Comparison of ENCODE assay signal across 11 mouse cellular contexts in the genomic region with DNA sequence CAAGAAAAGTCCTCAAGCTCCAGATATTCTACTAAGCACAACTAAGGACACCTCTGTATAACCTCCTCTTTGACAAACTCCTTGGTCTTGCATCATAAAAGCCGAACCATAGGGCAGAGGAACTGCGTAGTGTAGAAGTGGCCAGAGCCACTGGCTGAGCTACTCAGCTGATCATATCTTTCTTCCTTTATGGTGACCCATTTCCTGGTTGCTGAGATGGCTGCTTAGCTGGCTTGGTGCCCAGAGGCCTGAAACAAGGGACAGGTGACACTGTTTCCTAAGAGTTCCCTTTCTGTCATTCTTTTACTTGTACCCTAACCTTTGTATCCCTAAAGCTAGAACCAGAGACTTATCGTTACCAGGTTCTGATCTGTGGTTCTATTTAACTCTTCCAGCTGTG. TPM values are rescaled to one million over a fixed set of nuclear protein-coding genes. Genes with fewer than 3 reads are reported as not detected.
A peak's percentile ranks its signal among the peaks of the same experiment; 100 is the strongest.
DNase-seq lines count a peak whose midpoint lies in the region; ATAC-seq lines count a peak whose summit lies in the region.
"Had no signal": no experiment of that assay in that cellular context is flagged by ENCODE, and none has a peak within 500 bp of the region (broad histone marks: within the 10 kb centered on the region; RNA-seq: fewer than 3 reads in every experiment).

No protein-coding gene starts in this region.

- intact Hi-C loops in heart, postnatal 25 days (cut with DNase I) = loop anchor here (5.0 kb wide), 1 partner anchor 144 kb away; no protein-coding TSS in a partner anchor
- intact Hi-C loops in left cerebral cortex, postnatal 4 days (cut with DNase I) = loop anchor here (10.0 kb wide), 1 partner anchor 1827 kb away; the partner anchor contains the start of gene Grm5

- no peak for ATAC-seq in kidney, embryonic 15.5 days (replicated peaks; ENCODE audit: low FRiP score)
- ATAC-seq in midbrain, embryonic 11.5 days (ENCODE audit: low FRiP score) = no peak

- H3K9me3 ChIP-seq in kidney, embryonic 15.5 days (replicated peaks) = no peaks in the 10 kb centered on the region
- H3K9me3 ChIP-seq in midbrain, embryonic 11.5 days (ENCODE audit: control insufficient read depth, low read length) = no peaks in the 10 kb centered on the region
- H3K9me3 ChIP-seq: limb, embryonic 15.5 days had no signal

- no peak overlapping the region for H3K9ac ChIP-seq in kidney, embryonic 15.5 days
- no peak overlapping the region for H3K9ac ChIP-seq in midbrain, embryonic 11.5 days (ENCODE audit: low read length)
- H3K9ac ChIP-seq: limb, embryonic 15.5 days had no signal

- H3K27ac ChIP-seq in brown adipose tissue, adult 24 weeks (replicated peaks; ENCODE audit: low read depth, low read length) = peak overlapping the region; percentile 74
- peak overlapping the region; percentile 87 for H3K27ac ChIP-seq in kidney, embryonic 15.5 days
- H3K27ac ChIP-seq in midbrain, embryonic 11.5 days (ENCODE audit: low read depth, low read length) = no peak overlapping the region
- H3K27ac ChIP-seq: limb, embryonic 15.5 days had no signal

- peak overlapping the region; percentile 88; the same call in 1 of the 2 replicates for H3K4me2 ChIP-seq in kidney, embryonic 15.5 days
- H3K4me2 ChIP-seq in midbrain, embryonic 11.5 days = no peak overlapping the region
- H3K4me2 ChIP-seq: limb, embryonic 15.5 days had no signal

- 70% methylated on average over 3 of the region's 3 CpGs for WGBS in kidney, embryonic 15.5 days
- WGBS in midbrain, embryonic 11.5 days = 88% methylated on average over 3 of the region's 3 CpGs

- peaks cover 37% of the 10 kb centered on the region for H3K4me1 ChIP-seq in brown adipose tissue, adult 24 weeks (ENCODE audit: control insufficient read depth, insufficient read depth, insufficient read length, low read length)
- H3K4me1 ChIP-seq in kidney, embryonic 15.5 days = peaks cover 95% of the 10 kb centered on the region
- no peaks in the 10 kb centered on the region for H3K4me1 ChIP-seq in midbrain, embryonic 11.5 days (ENCODE audit: control insufficient read depth, insufficient read depth, low read length)

- peaks cover 59% of the 10 kb centered on the region for H3K36me3 ChIP-seq in kidney, embryonic 15.5 days
- no peaks in the 10 kb centered on the region for H3K36me3 ChIP-seq in midbrain, embryonic 11.5 days (ENCODE audit: control insufficient read depth, insufficient read depth, low read length)

- DNase-seq in heart, adult 11 months = peak; percentile 93
- DNase-seq in heart, postnatal 25 days (ENCODE audit: low spot score) = no peak
- DNase-seq in lung, postnatal 14 days = peak; percentile 48
- no peak for DNase-seq in midbrain, embryonic 11.5 days (ENCODE audit: low spot score, missing footprints)
- DNase-seq in left cerebral cortex, adult 18-20 months (ENCODE audit: low spot score in 2 of 2) = no peak
- DNase-seq in left cerebral cortex, postnatal 4 days = no peak
- DNase-seq: gastrocnemius, postnatal 14 days; thymus, adult 18-20 months had no signal

- no peaks in the 10 kb centered on the region for H3K27me3 ChIP-seq in kidney, embryonic 15.5 days
- H3K27me3 ChIP-seq in midbrain, embryonic 11.5 days (ENCODE audit: control insufficient read depth, insufficient read depth, low read length) = no peaks in the 10 kb centered on the region
- H3K27me3 ChIP-seq: limb, embryonic 15.5 days had no signal

- peak overlapping the region; percentile 20; the same call in 1 of the 2 replicates for H3K4me3 ChIP-seq in brown adipose tissue, adult 24 weeks (ENCODE audit: insufficient read depth, low read depth, low read length)
- H3K4me3 ChIP-seq in kidney, embryonic 15.5 days (replicated peaks) = no peak overlapping the region
- no peak overlapping the region for H3K4me3 ChIP-seq in midbrain, embryonic 11.5 days (ENCODE audit: low read depth, low read length)
- H3K4me3 ChIP-seq: limb, embryonic 15.5 days had no signal

RNA-seq across cellular contexts. Expression of gene Fzd4, which starts 7.2 kb away (rescaled TPM):
- 10 to 100 TPM; 29.0 to 35.7 TPM for total RNA-seq in heart, postnatal 25 days (2021)
- 57.1 and 88.8 TPM in 2 replicates for polyA plus RNA-seq in brown adipose tissue, adult 24 weeks (2012; ENCODE audit: insufficient read depth, insufficient read length, missing spikeins)
- polyA plus RNA-seq in kidney, embryonic 15.5 days (2015; fragmentation: Nextera tagmentation; extraction: Ambion mirVana) = 27.1 and 27.5 TPM in 2 replicates
- 2.0 and 2.6 TPM in 2 replicates for polyA plus RNA-seq in midbrain, embryonic 11.5 days (2014; fragmentation: Nextera tagmentation; extraction: Ambion mirVana)
- total RNA-seq in left cerebral cortex, adult 18-20 months (2021) = 1 to 10 TPM; 5.6 to 5.7 TPM
- total RNA-seq in left cerebral cortex, postnatal 4 days (2021) = 1 to 10 TPM; 4.9 to 5.1 TPM

RNA-seq across cellular contexts. Expression of gene Tmem135, which starts 7.3 kb away (rescaled TPM):
- total RNA-seq in heart, postnatal 25 days (2021) = 10 to 100 TPM; 42.5 to 49.6 TPM
- polyA plus RNA-seq in brown adipose tissue, adult 24 weeks (2012; ENCODE audit: insufficient read depth, insufficient read length, missing spikeins) = 128 and 134 TPM in 2 replicates
- polyA plus RNA-seq in kidney, embryonic 15.5 days (2015; fragmentation: Nextera tagmentation; extraction: Ambion mirVana) = 33.7 and 34.0 TPM in 2 replicates
- 15.1 and 16.7 TPM in 2 replicates for polyA plus RNA-seq in midbrain, embryonic 11.5 days (2014; fragmentation: Nextera tagmentation; extraction: Ambion mirVana)
- 10 to 100 TPM; 58.1 to 62.4 TPM for total RNA-seq in left cerebral cortex, adult 18-20 months (2021)
- total RNA-seq in left cerebral cortex, postnatal 4 days (2021) = 10 to 100 TPM; 49.4 to 54.6 TPM

Comparison
In these comparisons a context has a peak if more than half of its experiments do, and no peak if none do; other contexts are left out.
1. DNase-seq: peak in heart, adult 11 months (single experiment) and lung, postnatal 14 days (single experiment); none in heart, postnatal 25 days (single experiment), midbrain, embryonic 11.5 days (single experiment), left cerebral cortex, adult 18-20 months (0 of 2) and left cerebral cortex, postnatal 4 days (single experiment).
2. RNA of gene Fzd4, which starts 7.2 kb away (total RNA-seq): 29.0 to 35.7 TPM in heart, postnatal 25 days; 5.6 to 5.7 TPM in left cerebral cortex, adult 18-20 months and 4.9 to 5.1 TPM in left cerebral cortex, postnatal 4 days; every median in the first group is over 4 times any median in the second.